Mouse (Mus musculus): ENCODE measurements at regions not wholly inside any gene's neighbourhood (a gene's known extent, or its start where the extent isn't known, plus 50 kb on each side); places are given as distances from the start of the nearest gene placed in this dataset.

DNA sequence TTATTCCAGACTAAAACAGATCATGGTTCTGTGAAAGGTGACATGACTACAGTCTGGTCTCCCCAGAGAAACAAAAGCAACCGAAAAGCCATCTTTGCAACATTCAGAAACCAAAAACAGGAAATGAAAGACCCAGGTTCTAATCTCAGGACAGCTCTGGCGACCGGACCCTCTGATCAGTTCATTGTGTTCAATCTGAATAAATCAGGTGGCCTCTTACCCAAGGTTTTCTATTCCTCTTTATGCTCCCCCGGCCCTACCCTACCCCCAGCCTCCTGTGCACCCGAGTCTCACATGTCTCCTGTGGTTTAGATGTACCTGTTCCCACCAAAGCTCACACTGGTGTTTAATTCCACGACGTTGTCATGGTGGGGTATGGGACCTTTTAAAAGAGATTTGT, 238.6 kb upstream of the Jmjd1c start:
- no peak for DNase-seq (ENCODE audit: low spot score)

DNA sequence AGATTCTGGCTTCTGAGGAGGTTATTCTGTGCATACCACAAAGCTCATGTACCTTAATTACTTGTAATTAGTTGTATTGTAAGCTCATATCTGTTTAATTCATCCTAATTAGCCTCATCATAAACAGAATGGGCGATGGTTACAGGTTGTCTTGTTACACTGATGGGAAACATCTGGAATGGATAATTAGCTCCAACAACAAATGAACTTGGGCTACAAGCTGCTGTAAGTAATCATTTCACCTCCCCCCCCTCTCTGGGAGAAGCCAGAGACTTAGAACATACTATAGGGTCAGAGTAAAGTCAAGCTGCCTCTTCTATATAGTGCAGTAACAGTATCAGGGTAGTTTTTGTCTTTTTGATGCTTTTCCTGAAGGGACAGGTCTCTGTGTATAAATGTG, 234.5 kb upstream of the Jmjd1c start:
- DNase-seq (ENCODE audit: low spot score), result no peak

GRCm38 (mm10) chr10:66864161-66864862, 231.6 kb upstream of the Jmjd1c start:
- DNase-seq (ENCODE audit: low spot score), result peak; percentile 30

- no peak for DNase-seq (ENCODE audit: low spot score)
Measured at GRCm38 (mm10) chr10:66865010-66865582, 230.8 kb upstream of the Jmjd1c start.

- DNase-seq (ENCODE audit: low spot score), result no peak
Measured at GRCm38 (mm10) chr10:66871133-66871664, 224.7 kb upstream of the Jmjd1c start.

DNA sequence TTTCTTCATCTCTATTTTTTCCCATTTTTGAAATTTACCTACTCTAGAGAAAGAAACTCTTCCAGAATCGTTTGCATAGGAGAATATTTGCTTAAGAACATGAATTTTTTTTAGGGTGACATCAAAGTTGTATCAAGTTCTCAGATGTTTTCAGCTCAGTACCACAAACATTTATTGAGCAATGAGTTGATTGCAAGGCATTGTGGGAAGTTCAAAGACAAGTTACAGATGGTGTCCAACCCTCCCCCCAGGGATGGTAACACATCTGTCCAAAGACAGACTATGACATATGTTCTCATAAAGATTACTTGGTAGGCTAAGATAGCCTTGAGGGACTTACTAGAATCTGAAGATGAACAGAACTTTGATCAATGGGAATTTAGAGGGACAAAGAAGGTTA, 224.3 kb upstream of the Jmjd1c start:
- DNase-seq (ENCODE audit: low spot score), result no peak

- no peak for DNase-seq (ENCODE audit: low spot score)
Measured at GRCm38 (mm10) chr10:66873468-66873867, 222.5 kb upstream of the Jmjd1c start.

GRCm38 (mm10) chr10:66879071-66879470, 216.9 kb upstream of the Jmjd1c start:
- no peak for DNase-seq (ENCODE audit: low spot score)

DNA sequence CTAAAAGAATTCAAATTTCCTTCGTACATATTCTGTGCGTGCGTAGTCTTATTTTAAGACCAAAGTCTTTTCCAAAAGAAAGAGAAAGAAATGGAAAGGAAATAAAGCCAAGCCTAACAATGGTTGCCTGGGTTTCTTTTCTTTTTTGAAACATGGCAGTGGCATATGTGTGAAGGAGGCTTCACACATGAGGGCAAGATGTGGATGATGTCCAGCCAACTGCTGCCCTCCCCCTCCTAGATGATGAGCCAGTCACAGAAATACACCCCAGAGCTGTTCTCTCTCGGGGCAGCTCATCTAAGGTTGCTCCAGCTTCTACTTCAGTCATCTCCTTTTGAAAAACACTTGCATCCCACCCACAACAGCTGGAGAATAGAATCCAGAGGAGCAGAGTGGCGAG, 213.1 kb upstream of the Jmjd1c start:
- DNase-seq (ENCODE audit: low spot score), result no peak

- DNase-seq (ENCODE audit: low spot score), result no peak
Measured at GRCm38 (mm10) chr10:66885575-66885974, 210.3 kb upstream of the Jmjd1c start.

- no peak for DNase-seq (ENCODE audit: low spot score)
Measured at GRCm38 (mm10) chr10:66889786-66890555, 206.0 kb upstream of the Jmjd1c start.

DNA sequence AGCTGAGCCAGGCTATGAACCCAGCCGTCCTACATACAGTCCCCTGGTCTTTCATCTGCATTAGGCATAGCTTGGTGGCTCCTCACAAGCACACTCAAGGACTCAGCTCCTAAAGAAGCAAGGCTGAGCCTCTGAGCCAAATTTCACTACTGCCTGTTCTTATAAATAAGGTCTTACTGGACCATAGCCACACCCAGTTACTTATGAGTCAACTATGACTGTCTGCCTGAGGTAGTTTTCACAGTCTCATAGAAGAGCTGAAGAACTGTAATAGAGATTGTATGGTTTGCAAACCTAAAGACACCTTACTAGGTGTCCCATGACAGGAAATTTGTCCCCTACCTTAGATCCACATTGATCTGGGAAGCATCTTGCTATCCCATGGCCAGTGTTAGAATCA, 204.1 kb upstream of the Jmjd1c start:
- DNase-seq (ENCODE audit: low spot score), result no peak

DNA sequence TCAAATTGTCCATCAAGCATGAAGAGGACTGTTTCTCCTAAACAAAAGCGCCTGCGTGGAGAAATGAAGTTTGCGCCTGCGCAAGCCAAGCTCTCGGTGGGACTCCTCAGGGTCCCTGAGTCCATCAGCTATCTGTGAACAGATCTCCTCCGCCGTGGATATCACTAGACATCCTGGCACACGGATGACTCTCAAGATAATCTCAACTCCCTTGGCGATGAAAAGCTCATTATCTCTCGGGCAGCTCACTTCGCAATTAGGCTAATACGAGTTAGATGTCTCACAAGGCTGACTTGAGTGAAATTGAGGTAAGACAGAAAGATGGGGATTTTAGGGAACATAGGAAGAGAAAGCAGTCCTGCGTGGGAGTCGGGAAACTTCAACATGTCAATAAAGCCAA, 202.1 kb upstream of the Jmjd1c start:
- DNase-seq (ENCODE audit: low spot score), result no peak

- DNase-seq (ENCODE audit: low spot score), result no peak
Measured at GRCm38 (mm10) chr10:66896698-66897622, 199.0 kb upstream of the Jmjd1c start.

- no peak for DNase-seq (ENCODE audit: low spot score)
Measured at GRCm38 (mm10) chr10:66899724-66900123, 196.2 kb upstream of the Jmjd1c start.

GRCm38 (mm10) chr10:66900781-66901180, 195.1 kb upstream of the Jmjd1c start:
- DNase-seq (ENCODE audit: low spot score), result no peak

DNA sequence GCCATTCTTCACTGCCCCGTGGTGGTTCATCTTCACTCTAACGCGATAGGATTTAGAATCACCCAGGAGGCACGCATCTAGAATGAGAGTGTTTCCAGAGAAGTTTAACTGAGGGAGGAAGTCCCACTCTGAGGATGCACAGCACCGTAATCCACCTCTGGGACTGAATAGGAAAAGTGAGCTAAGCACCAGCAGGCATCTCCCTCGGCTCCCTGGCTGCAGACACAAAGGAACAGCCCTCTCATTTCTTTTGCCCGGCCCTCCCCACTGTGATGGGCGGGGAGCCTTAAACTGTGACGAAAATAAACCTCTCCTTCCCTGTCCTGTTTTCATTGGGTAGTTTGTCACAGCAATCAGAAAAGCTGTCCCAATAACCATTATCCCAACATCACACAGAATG, 194.1 kb upstream of the Jmjd1c start:
- peak; percentile 43 for DNase-seq (ENCODE audit: low spot score)

DNA sequence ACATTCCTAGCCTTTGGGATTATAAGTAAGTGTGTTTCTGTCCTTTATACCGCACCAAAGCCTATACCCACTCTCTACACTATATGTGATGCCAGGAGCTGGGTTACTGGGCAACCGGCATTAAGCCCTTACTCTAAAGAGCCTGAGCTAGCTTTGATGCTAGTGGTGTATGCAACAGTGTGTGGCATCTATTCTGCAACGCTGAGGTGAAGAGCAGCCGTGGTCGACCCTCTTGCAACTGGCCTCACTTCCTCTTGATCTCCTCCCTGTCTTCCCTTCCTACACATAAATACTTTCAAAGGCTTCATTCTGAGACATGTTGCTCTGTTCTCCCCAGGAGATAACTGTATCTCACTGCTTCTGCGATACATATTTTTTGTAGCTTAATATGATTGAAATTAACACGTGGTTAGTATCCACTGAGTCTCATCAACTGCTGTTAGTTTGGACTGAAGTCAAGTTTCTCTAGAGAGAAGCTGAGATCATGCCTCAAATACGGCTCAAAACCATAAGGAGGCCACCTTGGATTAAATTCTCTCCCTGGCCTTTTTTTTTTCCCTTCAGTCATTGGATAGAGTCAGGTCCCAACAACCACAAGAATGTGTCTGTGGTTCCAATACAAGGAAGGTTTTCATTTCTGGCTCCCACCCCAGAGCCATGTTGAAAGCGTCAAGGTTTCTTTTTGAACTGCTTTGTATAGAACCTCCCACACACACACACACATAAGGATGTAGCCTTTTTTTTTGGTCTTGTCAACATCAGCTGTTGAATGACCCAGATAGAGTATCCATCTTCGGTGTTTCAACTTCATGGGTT, 191.2 kb upstream of the Jmjd1c start:
- no peak for DNase-seq (ENCODE audit: low spot score)

GRCm38 (mm10) chr10:66907842-66908241, 188.1 kb upstream of the Jmjd1c start:
- DNase-seq (ENCODE audit: low spot score), result no peak

DNA sequence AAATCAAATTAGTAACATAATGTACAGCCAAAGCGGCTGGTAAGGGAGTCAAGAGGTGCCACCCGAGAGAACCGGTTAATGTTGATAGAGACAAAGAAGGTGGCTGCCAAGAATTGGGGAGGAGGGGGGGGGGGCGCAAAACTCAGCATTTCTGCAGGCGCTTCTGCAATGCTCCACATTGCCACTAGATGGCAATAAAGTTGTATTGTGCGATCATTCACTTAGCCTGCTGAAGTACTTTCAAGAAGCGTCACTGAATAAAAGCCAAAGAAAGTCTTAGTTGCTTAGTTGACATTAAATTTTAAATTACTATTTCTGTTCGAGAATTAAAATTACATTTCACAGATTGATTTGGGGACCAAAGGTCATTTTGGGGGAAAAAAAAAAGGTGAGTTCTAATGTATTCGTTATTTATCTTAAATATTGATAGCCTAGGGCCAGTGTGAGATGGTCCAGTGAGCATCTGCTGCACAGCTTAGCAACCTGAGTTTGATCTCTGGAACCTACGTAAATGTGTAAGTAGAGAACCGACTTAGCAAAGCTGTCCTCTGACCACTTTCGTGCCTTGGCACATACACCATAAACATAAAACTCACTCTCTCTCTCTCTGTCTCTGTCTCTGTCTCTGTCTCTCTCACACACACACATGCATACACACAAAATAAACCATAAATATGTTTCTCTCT, 186.6 kb upstream of the Jmjd1c start:
- DNase-seq (ENCODE audit: low spot score), result peak; percentile 89
